Mouse (Mus musculus) neutrophil, adult 83 days (primary cell): ENCODE data around the gene Slc35f5. TPM values are rescaled to one million over a fixed set of nuclear protein-coding genes. Genes with fewer than 3 reads are reported as not detected.

Source experiments
- total RNA-seq, 2 experiments: library from RNA; stranded (reverse); gene quantifications; one replicate each; pipeline ENCODE4 v1.2.4; 2023

The Slc35f5 gene
- 1 to 10 TPM; 5.3 to 6.4 TPM for total RNA-seq

GRCm38 (mm10) chr1:125560259-125561192 is at the start of gene Slc35f5:
Gene Slc35f5, plus strand, starts transcription at chr1:125560595.

Other genes with a start within 250 kb of the Slc35f5 start
- gene Actr3, start 124.9 kb upstream of the Slc35f5 start, total RNA-seq, result 100 to 1,000 TPM; 856 to 864 TPM
- not detected for gene Gpr39, start 116.4 kb downstream of the Slc35f5 start, total RNA-seq